Mouse (Mus musculus): ENCODE measurements at regions not wholly inside any gene's neighbourhood (a gene's known extent, or its start where the extent isn't known, plus 50 kb on each side); places are given as distances from the start of the nearest gene placed in this dataset.

- no peaks in the 10 kb centered on the region for H3K27me3 ChIP-seq
- no peak overlapping the region for H3K27ac ChIP-seq
- no peak overlapping the region for H3K4me3 ChIP-seq (replicated peaks)
- 62% methylated on average over 8 of the region's 8 CpGs for WGBS
- no peak overlapping the region for H3K4me2 ChIP-seq
- H3K36me3 ChIP-seq: no peaks in the 10 kb centered on the region
- H3K9me3 ChIP-seq: no peaks in the 10 kb centered on the region
- no peak overlapping the region for H3K9ac ChIP-seq (replicated peaks)
- no peak for ATAC-seq (ENCODE audit: insufficient number of reproducible peaks, insufficient read depth, low FRiP score, low TSS enrichment, low read depth)
- peaks cover 14% of the 10 kb centered on the region for H3K4me1 ChIP-seq (replicated peaks)
Measured at GRCm38 (mm10) chr12:71613326-71613725, 217.6 kb upstream of the Daam1 start.

GRCm38 (mm10) chr12:71614945-71615344 is 215.9 kb upstream of the Daam1 start:
- no peak overlapping the region for H3K9ac ChIP-seq (replicated peaks)
- no peak overlapping the region for H3K4me2 ChIP-seq
- ATAC-seq (ENCODE audit: insufficient number of reproducible peaks, insufficient read depth, low FRiP score, low TSS enrichment, low read depth): no peak
- no peak overlapping the region for H3K4me3 ChIP-seq (replicated peaks)
- H3K4me1 ChIP-seq (replicated peaks): peaks cover 14% of the 10 kb centered on the region
- H3K27me3 ChIP-seq: no peaks in the 10 kb centered on the region
- no peaks in the 10 kb centered on the region for H3K9me3 ChIP-seq
- WGBS: 70% methylated on average over 2 of the region's 2 CpGs
- no peak overlapping the region for H3K27ac ChIP-seq
- no peaks in the 10 kb centered on the region for H3K36me3 ChIP-seq

GRCm38 (mm10) chr12:71615383-71615782 is 215.5 kb upstream of the Daam1 start:
- no peaks in the 10 kb centered on the region for H3K27me3 ChIP-seq
- peaks cover 14% of the 10 kb centered on the region for H3K4me1 ChIP-seq (replicated peaks)
- no peaks in the 10 kb centered on the region for H3K9me3 ChIP-seq
- 48% methylated on average over 2 of the region's 2 CpGs for WGBS
- no peak overlapping the region for H3K4me2 ChIP-seq
- H3K36me3 ChIP-seq: no peaks in the 10 kb centered on the region
- ATAC-seq (ENCODE audit: insufficient number of reproducible peaks, insufficient read depth, low FRiP score, low TSS enrichment, low read depth): no peak
- no peak overlapping the region for H3K9ac ChIP-seq (replicated peaks)
- H3K27ac ChIP-seq: no peak overlapping the region
- H3K4me3 ChIP-seq (replicated peaks): no peak overlapping the region

- Histone ChIP-seq H3K4me1 (replicated peaks) (peaks cover 15% of the 10 kb centered on the region), H3K9ac (replicated peaks) (no peak overlapping the region), H3K27me3 (no peaks in the 10 kb centered on the region), H3K4me3 (replicated peaks) (no peak overlapping the region), H3K36me3 (no peaks in the 10 kb centered on the region), H3K9me3 (no peaks in the 10 kb centered on the region), H3K4me2 (no peak overlapping the region), H3K27ac (no peak overlapping the region)
- ATAC-seq (ENCODE audit: insufficient number of reproducible peaks, insufficient read depth, low FRiP score, low TSS enrichment, low read depth): no peak
- WGBS: 84% methylated on average over 4 of the region's 4 CpGs
Measured at GRCm38 (mm10) chr12:71616121-71616520, 214.8 kb upstream of the Daam1 start.

- WGBS: 74% methylated on average over 6 of the region's 6 CpGs
- Histone ChIP-seq H3K4me3 (replicated peaks) (no peak overlapping the region), H3K36me3 (no peaks in the 10 kb centered on the region), H3K4me2 (no peak overlapping the region), H3K4me1 (replicated peaks) (peaks cover 10% of the 10 kb centered on the region), H3K9ac (replicated peaks) (no peak overlapping the region), H3K27me3 (no peaks in the 10 kb centered on the region), H3K9me3 (no peaks in the 10 kb centered on the region), H3K27ac (no peak overlapping the region)
- no peak for ATAC-seq (ENCODE audit: insufficient number of reproducible peaks, insufficient read depth, low FRiP score, low TSS enrichment, low read depth)
Measured at GRCm38 (mm10) chr12:71618466-71618865, 212.4 kb upstream of the Daam1 start.

GRCm38 (mm10) chr12:71618956-71619355 is 211.9 kb upstream of the Daam1 start:
- ATAC-seq (ENCODE audit: insufficient number of reproducible peaks, insufficient read depth, low FRiP score, low TSS enrichment, low read depth): no peak
- Histone ChIP-seq H3K9me3 (no peaks in the 10 kb centered on the region), H3K27me3 (no peaks in the 10 kb centered on the region), H3K4me1 (replicated peaks) (0 out of 2 replicates have a peak, but pooled peaks cover 7% of the 10 kb centered on the region), H3K4me2 (no peak overlapping the region), H3K4me3 (replicated peaks) (no peak overlapping the region), H3K27ac (no peak overlapping the region), H3K36me3 (no peaks in the 10 kb centered on the region), H3K9ac (replicated peaks) (no peak overlapping the region)
- 91% methylated on average over 8 of the region's 8 CpGs for WGBS

GRCm38 (mm10) chr12:71619561-71619960 is 211.3 kb upstream of the Daam1 start:
- Histone ChIP-seq H3K9me3 (no peaks in the 10 kb centered on the region), H3K9ac (replicated peaks) (no peak overlapping the region), H3K4me2 (no peak overlapping the region), H3K4me3 (replicated peaks) (no peak overlapping the region), H3K4me1 (replicated peaks) (0 out of 2 replicates have a peak, but pooled peaks cover 7% of the 10 kb centered on the region), H3K36me3 (no peaks in the 10 kb centered on the region), H3K27me3 (no peaks in the 10 kb centered on the region), H3K27ac (no peak overlapping the region)
- 32% methylated on average over 4 of the region's 4 CpGs for WGBS
- ATAC-seq (ENCODE audit: insufficient number of reproducible peaks, insufficient read depth, low FRiP score, low TSS enrichment, low read depth): no peak

GRCm38 (mm10) chr12:71621542-71621941 is 209.3 kb upstream of the Daam1 start:
- peaks cover 11% of the 10 kb centered on the region; the same call in 1 of the 2 replicates for H3K4me1 ChIP-seq (replicated peaks)
- no peak overlapping the region for H3K9ac ChIP-seq (replicated peaks)
- H3K36me3 ChIP-seq: no peaks in the 10 kb centered on the region
- no peaks in the 10 kb centered on the region for H3K9me3 ChIP-seq
- WGBS: 30% methylated on average over 4 of the region's 4 CpGs
- no peak for ATAC-seq (ENCODE audit: insufficient number of reproducible peaks, insufficient read depth, low FRiP score, low TSS enrichment, low read depth)
- no peaks in the 10 kb centered on the region for H3K27me3 ChIP-seq
- no peak overlapping the region for H3K4me2 ChIP-seq
- no peak overlapping the region for H3K4me3 ChIP-seq (replicated peaks)
- no peak overlapping the region for H3K27ac ChIP-seq

GRCm38 (mm10) chr12:71622761-71623160 is 208.1 kb upstream of the Daam1 start:
- WGBS: 83% methylated on average over 2 of the region's 2 CpGs
- ATAC-seq (ENCODE audit: insufficient number of reproducible peaks, insufficient read depth, low FRiP score, low TSS enrichment, low read depth): no peak

GRCm38 (mm10) chr12:71623271-71623670 is 207.6 kb upstream of the Daam1 start:
- H3K9ac ChIP-seq (replicated peaks): no peak overlapping the region
- H3K4me2 ChIP-seq: no peak overlapping the region
- no peaks in the 10 kb centered on the region for H3K9me3 ChIP-seq
- H3K27me3 ChIP-seq: no peaks in the 10 kb centered on the region
- H3K27ac ChIP-seq: no peak overlapping the region
- WGBS: 87% methylated on average over 5 of the region's 5 CpGs
- H3K36me3 ChIP-seq: no peaks in the 10 kb centered on the region
- no peak overlapping the region for H3K4me3 ChIP-seq (replicated peaks)
- H3K4me1 ChIP-seq (replicated peaks): peaks cover 21% of the 10 kb centered on the region
- ATAC-seq (ENCODE audit: insufficient number of reproducible peaks, insufficient read depth, low FRiP score, low TSS enrichment, low read depth): no peak

More at GRCm38 (mm10) chr12:71622761-71623160, 208.1 kb upstream of the Daam1 start:
- H3K9ac ChIP-seq (replicated peaks): no peak overlapping the region
- no peak overlapping the region for H3K27ac ChIP-seq
- H3K9me3 ChIP-seq: no peaks in the 10 kb centered on the region
- no peaks in the 10 kb centered on the region for H3K36me3 ChIP-seq
- no peaks in the 10 kb centered on the region for H3K27me3 ChIP-seq
- no peak overlapping the region for H3K4me2 ChIP-seq
- no peak overlapping the region for H3K4me3 ChIP-seq (replicated peaks)
- H3K4me1 ChIP-seq (replicated peaks): peaks cover 18% of the 10 kb centered on the region

- H3K36me3 ChIP-seq: no peaks in the 10 kb centered on the region
- no peak overlapping the region for H3K4me2 ChIP-seq
- peaks cover 23% of the 10 kb centered on the region for H3K4me1 ChIP-seq (replicated peaks)
- no peaks in the 10 kb centered on the region for H3K9me3 ChIP-seq
- ATAC-seq (ENCODE audit: insufficient number of reproducible peaks, insufficient read depth, low FRiP score, low TSS enrichment, low read depth): no peak
- no peak overlapping the region for H3K9ac ChIP-seq (replicated peaks)
- H3K27ac ChIP-seq: no peak overlapping the region
- no peaks in the 10 kb centered on the region for H3K27me3 ChIP-seq
- 68% methylated on average over 8 of the region's 8 CpGs for WGBS
- H3K4me3 ChIP-seq (replicated peaks): no peak overlapping the region
Measured at GRCm38 (mm10) chr12:71624076-71624475, 206.8 kb upstream of the Daam1 start.

- H3K36me3 ChIP-seq: no peaks in the 10 kb centered on the region
- H3K9ac ChIP-seq (replicated peaks): no peak overlapping the region
- ATAC-seq (ENCODE audit: insufficient number of reproducible peaks, insufficient read depth, low FRiP score, low TSS enrichment, low read depth): no peak
- no peak overlapping the region for H3K4me2 ChIP-seq
- H3K27me3 ChIP-seq: no peaks in the 10 kb centered on the region
- H3K9me3 ChIP-seq: no peaks in the 10 kb centered on the region
- 59% methylated on average over 6 of the region's 6 CpGs for WGBS
- H3K4me3 ChIP-seq (replicated peaks): no peak overlapping the region
- H3K27ac ChIP-seq: no peak overlapping the region
- H3K4me1 ChIP-seq (replicated peaks): peaks cover 23% of the 10 kb centered on the region
Measured at GRCm38 (mm10) chr12:71624676-71625075, 206.2 kb upstream of the Daam1 start.

Data from limb, embryonic 12.5 days (tissue).